Mouse (Mus musculus) kidney, adult 2 months (tissue): Measurements from ENCODE around the gene Tmem104. TPM values are rescaled to one million over a fixed set of nuclear protein-coding genes. Genes with fewer than 3 reads are reported as not detected.

Experiments
- DNase-seq: peaks from one replicate; pipeline ENCODE4 v3.0.0; 2021
- H3K27ac ChIP-seq: fragments of 200-500 bp; 2 replicates; pipeline ENCODE4 v1.5.1; 2012; ENCODE audit warnings: low read depth, low read length, control low read depth, inconsistent platforms; ENCODE audit not compliant: insufficient read depth
- H3K27me3 ChIP-seq: fragments of 200-500 bp; replicated peaks from 2 replicates; pipeline ENCODE4 v1.6.1; 2012; ENCODE audit warnings: mild to moderate bottlenecking, moderate library complexity, low read length, inconsistent platforms; ENCODE audit not compliant: control insufficient read depth, insufficient read depth
- H3K36me3 ChIP-seq: fragments of 200-500 bp; 2 replicates; pipeline ENCODE4 v1.6.1; 2012; ENCODE audit warnings: mild to moderate bottlenecking, moderate library complexity, low read length, inconsistent platforms; ENCODE audit not compliant: control insufficient read depth, insufficient read depth
- H3K4me1 ChIP-seq: fragments of 200-500 bp; 2 replicates; pipeline ENCODE4 v1.6.1; 2011; ENCODE audit warnings: low read length; ENCODE audit not compliant: control insufficient read depth, insufficient read depth
- H3K4me3 ChIP-seq: fragments of 200-500 bp; 2 replicates; pipeline ENCODE4 v1.5.1; 2011; ENCODE audit warnings: mild to moderate bottlenecking, low read depth, low read length, control low read depth; ENCODE audit not compliant: insufficient read depth
- CTCF ChIP-seq: fragments of 200-500 bp; conservative IDR thresholded peaks from 2 replicates; pipeline ENCODE4 v1.5.1; 2011; ENCODE audit warnings: low read depth, mild to moderate bottlenecking, control low read depth, low read length, moderate library complexity, mixed read lengths; ENCODE audit not compliant: insufficient read depth, insufficient read length
- POLR2A ChIP-seq: fragments of 200-500 bp; IDR thresholded peaks from one replicate; pipeline ENCODE4 v1.6.1; 2011; ENCODE audit warnings: low read depth, low read length, control low read depth
- WGBS: fragments of 180-500 bp; shearing (Covaris S2); methylation state at CpG from one replicate; pipeline ENCODE4 v1.1.7; 2018; 5-methylcytosine and 5-hydroxymethylcytosine counted together
- polyA plus RNA-seq: library from polyadenylated mRNA; depleted of rRNA; stranded (reverse); fragments of >200 nt; gene quantifications from 2 replicates; pipeline ENCODE4 v1.2.3, GENCODE M21; 2012

Tmem104 gene
- polyA plus RNA-seq, 1 experiment: 14.8 TPM

- Histone ChIP-seq H3K27me3 (no peaks in the 10 kb centered on the region), H3K36me3 (no peaks in the 10 kb centered on the region), H3K4me3 (no peak overlapping the region), H3K27ac (no peak overlapping the region), H3K4me1 (peaks cover 4% of the 10 kb centered on the region; the same call in 1 of the 2 replicates)
- 86% methylated on average over 6 of the region's 6 CpGs for WGBS
- no peak for DNase-seq
- TF ChIP-seq CTCF: no peak
- TF ChIP-seq POLR2A: no peak
Observed at GRCm38 (mm10) chr11:115189304-115189703, 2.0 kb downstream of the Tmem104 start.

DNA sequence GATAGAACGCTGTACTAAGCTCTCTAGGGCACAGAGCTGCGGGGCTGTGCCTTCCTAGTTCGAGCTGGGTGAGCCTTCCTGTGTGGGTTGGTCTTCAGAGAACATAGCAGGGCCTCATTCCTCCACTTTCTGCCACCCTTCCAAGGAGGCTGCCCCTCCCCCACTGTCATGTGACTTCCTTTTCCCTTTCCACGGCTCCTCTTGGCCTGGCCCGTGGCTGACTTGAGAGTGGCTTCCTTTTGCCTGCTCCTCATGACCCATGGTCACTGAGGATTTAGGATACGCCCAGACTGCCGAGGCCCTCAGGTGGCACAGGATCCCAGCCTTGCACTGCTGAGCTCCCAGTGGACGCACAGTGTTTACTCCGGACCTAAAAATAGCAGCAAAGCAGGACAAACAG, 4.9 kb downstream of the Tmem104 start:
- no peak overlapping the region for H3K4me3 ChIP-seq
- peak overlapping the region; percentile 66 for H3K27ac ChIP-seq
- TF ChIP-seq POLR2A: no peak
- no peak for TF ChIP-seq CTCF
- H3K36me3 ChIP-seq: no peaks in the 10 kb centered on the region
- peak; percentile 79 for DNase-seq
- peaks cover 4% of the 10 kb centered on the region; the same call in 1 of the 2 replicates for H3K4me1 ChIP-seq
- no peaks in the 10 kb centered on the region for H3K27me3 ChIP-seq
- WGBS: 35% methylated on average over 9 of the region's 9 CpGs

GRCm38 (mm10) chr11:115194693-115195092, 7.4 kb downstream of the Tmem104 start:
- Histone ChIP-seq H3K4me1 (no peaks in the 10 kb centered on the region; the same call in 1 of the 2 replicates), H3K36me3 (no peaks in the 10 kb centered on the region), H3K4me3 (no peak overlapping the region), H3K27ac (no peak overlapping the region), H3K27me3 (no peaks in the 10 kb centered on the region)
- WGBS: 85% methylated on average over 6 of the region's 6 CpGs
- DNase-seq: no peak
- TF ChIP-seq CTCF (no peak), POLR2A (no peak)

GRCm38 (mm10) chr11:115195933-115196332, 8.6 kb downstream of the Tmem104 start:
- H3K36me3 ChIP-seq: no peaks in the 10 kb centered on the region

DNA sequence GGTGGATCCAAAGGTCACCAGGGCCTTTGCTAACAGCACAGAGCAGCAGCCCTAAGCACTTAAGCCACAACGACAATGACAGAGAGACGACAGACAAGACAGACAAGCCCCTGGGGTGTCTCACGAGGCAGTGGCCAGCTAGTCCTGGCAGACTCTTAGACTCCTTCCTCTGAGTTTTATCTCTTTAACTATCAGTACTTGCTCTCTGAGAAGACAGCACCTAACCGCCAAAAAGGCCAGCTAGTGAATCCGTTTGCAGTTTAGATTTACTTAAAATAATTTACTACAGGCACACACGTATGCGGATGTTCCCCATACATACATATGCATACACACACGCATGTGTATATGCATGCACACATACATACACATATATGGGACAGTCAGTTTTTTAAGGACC, 10.3 kb downstream of the Tmem104 start:
- no peak for DNase-seq
- Histone ChIP-seq H3K4me1 (no peaks in the 10 kb centered on the region), H3K36me3 (no peaks in the 10 kb centered on the region), H3K27me3 (no peaks in the 10 kb centered on the region), H3K27ac (no peak overlapping the region), H3K4me3 (no peak overlapping the region)
- WGBS: 85% methylated on average over 8 of the region's 8 CpGs
- no peak for TF ChIP-seq POLR2A
- no peak for TF ChIP-seq CTCF

More at GRCm38 (mm10) chr11:115195933-115196332, 8.6 kb downstream of the Tmem104 start:
- no peaks in the 10 kb centered on the region for H3K27me3 ChIP-seq
- H3K4me3 ChIP-seq: no peak overlapping the region
- 90% methylated on average over 5 of the region's 5 CpGs for WGBS
- DNase-seq: no peak
- TF ChIP-seq POLR2A: no peak
- no peak for TF ChIP-seq CTCF
- H3K27ac ChIP-seq: no peak overlapping the region
- no peaks in the 10 kb centered on the region; the same call in 1 of the 2 replicates for H3K4me1 ChIP-seq

- DNase-seq: no peak
- Histone ChIP-seq H3K4me3 (no peak overlapping the region), H3K27ac (no peak overlapping the region), H3K36me3 (no peaks in the 10 kb centered on the region), H3K4me1 (no peaks in the 10 kb centered on the region), H3K27me3 (no peaks in the 10 kb centered on the region)
- TF ChIP-seq POLR2A (no peak), CTCF (no peak)
- 72% methylated on average over 12 of the region's 12 CpGs for WGBS
Observed at GRCm38 (mm10) chr11:115198932-115199384, 11.7 kb downstream of the Tmem104 start.

DNA sequence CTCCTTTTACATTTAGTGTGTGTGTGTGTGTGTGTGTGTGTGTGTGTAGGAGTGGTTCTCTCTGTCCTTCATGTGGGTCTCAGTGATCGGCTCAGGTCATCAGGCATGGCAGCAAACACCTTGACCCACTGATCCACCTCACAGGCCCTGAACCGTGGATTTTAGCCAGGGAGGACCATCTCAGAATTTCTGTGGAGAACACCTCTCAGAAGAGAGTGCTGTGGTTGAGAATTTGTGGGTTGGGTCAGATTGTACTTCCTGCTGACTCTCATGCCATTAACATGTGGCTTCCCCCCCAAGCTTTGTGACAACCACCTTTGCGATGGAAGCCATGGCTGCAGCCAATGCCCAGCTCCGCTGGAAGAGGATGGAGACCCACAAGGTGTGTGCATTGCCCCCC, 13.2 kb downstream of the Tmem104 start:
- TF ChIP-seq POLR2A (no peak), CTCF (no peak)
- Histone ChIP-seq H3K36me3 (no peaks in the 10 kb centered on the region; the same call in 1 of the 2 replicates), H3K4me3 (no peak overlapping the region), H3K4me1 (no peaks in the 10 kb centered on the region), H3K27ac (no peak overlapping the region), H3K27me3 (no peaks in the 10 kb centered on the region)
- 82% methylated on average over 4 of the region's 4 CpGs for WGBS
- DNase-seq: no peak

DNA sequence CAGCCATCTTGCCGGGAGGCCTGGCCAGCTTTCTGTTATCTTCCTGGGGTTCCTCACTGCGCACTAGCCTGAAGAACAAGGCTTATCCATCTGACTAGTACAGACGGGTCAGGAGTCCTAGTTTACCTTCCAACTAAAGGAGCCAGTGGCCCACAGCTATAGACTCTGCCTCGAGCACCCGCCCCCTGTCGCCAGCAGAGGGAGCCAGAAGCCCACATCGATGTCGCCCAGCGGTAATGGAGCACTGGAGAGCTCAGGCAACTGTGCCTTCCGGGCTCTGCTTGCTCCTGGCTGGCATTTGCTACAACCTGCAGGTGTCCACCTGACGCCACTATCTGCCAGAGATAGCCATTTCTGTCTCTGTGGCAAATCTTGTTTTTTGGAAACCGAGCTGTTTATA, 15.0 kb downstream of the Tmem104 start:
- TF ChIP-seq POLR2A: no peak
- peak; percentile 97 for TF ChIP-seq CTCF
- Histone ChIP-seq H3K27me3 (no peaks in the 10 kb centered on the region), H3K4me1 (no peaks in the 10 kb centered on the region), H3K4me3 (no peak overlapping the region), H3K27ac (no peak overlapping the region), H3K36me3 (no peaks in the 10 kb centered on the region; the same call in 1 of the 2 replicates)
- DNase-seq: peak; percentile 81
- 21% methylated on average over 12 of the region's 12 CpGs for WGBS
